Mouse (Mus musculus) spleen, adult 12 weeks (tissue): ENCODE data around the gene Gm49393.

ENCODE experiments used
- DNase-seq: peaks from one replicate; pipeline ENCODE4 v3.0.0; 2022; ENCODE audit warnings: low spot score

Gene Gm49393

DNA sequence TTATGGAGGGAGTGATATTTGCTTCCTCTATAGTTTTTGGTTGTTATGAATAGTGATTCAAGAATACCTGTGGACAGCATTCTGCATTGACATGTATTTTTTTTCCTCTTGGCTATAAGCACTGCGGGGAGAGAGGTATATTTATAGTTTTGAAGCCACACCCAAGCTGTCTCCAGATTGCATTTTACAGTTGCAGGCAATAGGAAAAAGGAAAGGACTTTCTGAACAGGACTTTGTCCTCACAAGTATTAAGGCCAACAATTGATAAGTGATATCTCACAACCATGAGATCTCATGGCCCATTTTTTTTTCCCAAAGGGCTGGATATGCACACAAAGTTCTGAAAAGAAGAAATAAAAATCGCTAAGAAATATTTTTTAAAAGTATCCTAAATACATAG lies 125.7 kb downstream of the Gm49393 start:
- DNase-seq, result no peak
